Mouse (Mus musculus): ENCODE measurements around the gene Rpl13. TPM values are rescaled to one million over a fixed set of nuclear protein-coding genes. Genes with fewer than 3 reads are reported as not detected.
A peak's percentile ranks its signal among the peaks of the same experiment; 100 is the strongest.

Rpl13 gene
- polyA plus RNA-seq, 1 experiment from 2014 or later: 1,017 TPM

DNA sequence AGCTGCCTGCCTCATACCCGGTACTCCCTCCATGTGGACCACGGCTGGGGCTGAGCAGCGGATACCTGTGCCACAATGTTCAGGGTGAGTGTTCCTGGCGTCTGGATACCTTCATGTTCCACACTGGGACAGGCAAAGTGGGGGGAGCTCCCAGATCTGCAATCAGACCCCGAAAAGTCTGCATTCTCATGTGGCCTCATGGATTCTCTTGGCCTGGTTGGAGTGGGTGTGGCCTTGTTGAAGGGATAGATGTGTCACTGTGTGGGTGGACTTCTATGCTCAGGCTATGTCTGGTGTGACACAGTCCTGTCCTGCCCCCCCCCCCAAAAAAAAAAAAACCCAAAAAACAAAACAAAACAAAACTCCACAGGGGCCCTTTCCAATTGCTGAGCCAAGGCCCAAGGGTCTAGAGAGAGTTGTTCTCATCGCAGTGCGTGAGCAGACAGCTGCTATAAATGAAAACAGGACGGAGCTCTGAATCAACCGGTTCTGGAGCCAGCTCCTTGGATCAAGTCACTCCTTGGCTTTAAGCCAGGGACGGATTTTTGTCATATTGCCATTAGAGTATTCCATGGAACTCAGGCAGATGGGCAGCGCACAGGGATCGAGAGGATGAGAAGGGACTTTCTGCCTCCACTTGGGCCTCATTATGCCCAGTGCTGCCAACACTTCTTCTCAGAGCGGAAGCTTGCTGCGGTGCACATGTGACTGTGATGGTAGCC lies 39.8 kb downstream of the Rpl13 start:
- in situ Hi-C loops (cut with MboI; ENCODE audit: low pct_unique_long_range_greater_than_20kb): no loop called here
- no peak for ATAC-seq
- DNase-seq (ENCODE audit: low read depth, low spot score): peak; percentile 46
- H3K27me3 ChIP-seq: no peaks in the 10 kb centered on the region
- ChIA-PET POLR2A (no interaction called here), CTCF (interaction anchor here (1.0 kb wide), 1 partner anchor 16 kb away, joined by 3 read pairs; the partner anchor contains the start of gene Sult5a1)
- TF ChIP-seq CTCF (IDR thresholded peaks at IDR 0.05): no peak

GRCm38 (mm10) chr8:123145279-123145678 lies 43.1 kb downstream of the Rpl13 start:
- TF ChIP-seq CTCF (IDR thresholded peaks at IDR 0.05): no peak
- peaks cover 3% of the 10 kb centered on the region for H3K27me3 ChIP-seq
- DNase-seq (ENCODE audit: low read depth, low spot score) (no peak), ATAC-seq (no peak)
- in situ Hi-C loops (cut with MboI; ENCODE audit: low pct_unique_long_range_greater_than_20kb): no loop called here
- CTCF ChIA-PET: interaction anchor here (1.2 to 2.0 kb wide), 4 partner anchors 10 to 46 kb away, joined by 4 to 10 read pairs (median 6); no protein-coding TSS in a partner anchor
- POLR2A ChIA-PET: no interaction called here

DNA sequence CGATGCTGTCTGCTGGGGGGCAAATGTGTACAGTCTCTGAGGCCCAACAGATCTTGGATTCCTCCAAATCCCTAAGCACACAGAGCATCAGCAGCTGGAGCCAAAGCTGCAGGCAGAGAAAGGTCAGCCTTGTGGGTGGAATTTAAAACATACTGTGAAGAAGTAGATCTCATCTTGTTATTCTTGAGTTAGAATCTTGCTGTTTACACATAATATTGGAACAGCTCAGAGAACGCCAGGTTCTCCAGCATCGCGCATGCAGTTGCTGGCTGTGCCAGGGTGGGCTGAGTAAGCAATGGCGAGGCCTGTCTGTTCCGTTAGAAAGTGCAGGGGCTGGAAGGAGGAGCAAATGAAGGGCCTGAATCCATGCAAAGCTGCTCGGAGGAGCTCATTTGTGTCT lies 44.2 kb downstream of the Rpl13 start:
- in situ Hi-C loops (cut with MboI; ENCODE audit: low pct_unique_long_range_greater_than_20kb): no loop called here
- POLR2A ChIA-PET: interaction anchor here (0.6 kb wide), 1 partner anchor 681 kb away, joined by 3 read pairs; no protein-coding TSS in a partner anchor
- TF ChIP-seq CTCF (IDR thresholded peaks at IDR 0.05): no peak
- H3K27me3 ChIP-seq: peaks cover 3% of the 10 kb centered on the region
- no peak for DNase-seq (ENCODE audit: low read depth, low spot score)
- CTCF ChIA-PET: interaction anchor here (1.2 to 2.7 kb wide), 5 partner anchors 9 to 45 kb away, joined by 4 to 10 read pairs (median 6); no protein-coding TSS in a partner anchor
- no peak for ATAC-seq

GRCm38 (mm10) chr8:123150737-123151171 lies 48.6 kb downstream of the Rpl13 start:
- ChIA-PET POLR2A (no interaction called here), CTCF (no interaction called here)
- in situ Hi-C loops (cut with MboI; ENCODE audit: low pct_unique_long_range_greater_than_20kb): loop anchor here (5.0 kb wide), 1 partner anchor 38 kb away; no protein-coding TSS in a partner anchor
- H3K27me3 ChIP-seq: peaks cover 3% of the 10 kb centered on the region
- no peak for DNase-seq (ENCODE audit: low read depth, low spot score)
- no peak for ATAC-seq
- no peak for TF ChIP-seq CTCF (IDR thresholded peaks at IDR 0.05)

Other genes with a start within 250 kb of the Rpl13 start
- gene Ankrd11, start 60.1 kb upstream of the Rpl13 start, polyA plus RNA-seq (2021): 76.4 TPM
- gene Spg7, start 39.4 kb upstream of the Rpl13 start, polyA plus RNA-seq (2021): 143 TPM
- 0.05 TPM for gene Cpne7, start 15.0 kb downstream of the Rpl13 start, polyA plus RNA-seq (2021)
- 0.05 TPM for gene Sult5a1, start 56.0 kb downstream of the Rpl13 start, polyA plus RNA-seq (2021)
- gene Dpep1, start 83.9 kb downstream of the Rpl13 start, polyA plus RNA-seq (2021): not detected
- 133 TPM for gene Chmp1a, start 110.4 kb downstream of the Rpl13 start, polyA plus RNA-seq (2021)
- gene Spata33, start 110.5 kb downstream of the Rpl13 start, polyA plus RNA-seq (2021): 5.4 TPM
- gene Cdk10, start 122.5 kb downstream of the Rpl13 start, polyA plus RNA-seq (2021): 55.8 TPM
- gene Spata2l, start 133.9 kb downstream of the Rpl13 start, polyA plus RNA-seq (2021): 4.7 TPM
- 22.3 TPM for gene Zfp276, start 151.8 kb downstream of the Rpl13 start, polyA plus RNA-seq (2021)
- gene Vps9d1, start 152.0 kb downstream of the Rpl13 start, polyA plus RNA-seq (2021): 22.1 TPM
- gene Fanca, start 216.2 kb downstream of the Rpl13 start, polyA plus RNA-seq (2021): 28.5 TPM
- 7.1 TPM for gene Spire2, start 230.4 kb downstream of the Rpl13 start, polyA plus RNA-seq (2021)